Mouse (Mus musculus): ENCODE data around the gene Gimap9.

DNA sequence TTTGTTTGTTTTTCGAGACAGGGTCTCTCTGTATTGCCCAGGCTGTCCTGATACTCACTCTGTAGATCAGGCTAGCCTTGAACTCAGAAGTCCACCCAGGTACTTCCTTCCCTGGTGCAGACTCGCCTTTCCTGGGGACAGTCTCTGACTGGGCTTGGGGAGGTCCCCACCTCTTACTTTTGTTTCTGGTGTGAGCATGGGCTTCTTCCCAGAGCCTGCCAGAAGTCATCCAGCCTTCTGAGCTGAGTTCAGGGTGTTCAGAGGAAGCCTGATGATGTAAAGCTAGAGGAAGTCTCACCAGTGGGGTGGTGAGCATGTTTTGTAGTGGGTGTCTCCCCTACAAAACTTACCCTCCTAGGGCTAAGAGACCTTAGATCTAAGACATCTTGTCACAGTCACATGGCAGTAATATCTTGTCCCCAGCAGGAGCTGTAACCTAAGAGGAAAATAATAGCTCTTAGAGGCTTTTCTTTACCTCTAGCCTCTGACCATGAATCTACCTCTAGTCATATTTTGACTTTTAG lies 6.4 kb upstream of the Gimap9 start:
- TF ChIP-seq CTCF (IDR thresholded peaks at IDR 0.05; ENCODE audit: extremely low read depth, insufficient read depth, insufficient read length, insufficient replicate concordance) (no peak), POLR2A (IDR thresholded peaks at IDR 0.05; ENCODE audit: low read depth, low read length) (no peak)

Measured in spleen, adult 2 months (tissue).